Mouse (Mus musculus): ENCODE measurements around the gene Commd4. TPM values are rescaled to one million over a fixed set of nuclear protein-coding genes. Genes with fewer than 3 reads are reported as not detected.

Commd4 gene
- total and polyA plus RNA-seq, 2 experiments from 2014 or later, result 45.2 to 71.8 TPM

- H3K27ac ChIP-seq (ENCODE audit: low read depth), result no peak overlapping the region
- H3K36me3 ChIP-seq (replicated peaks; ENCODE audit: control insufficient read depth, insufficient read depth, low read length), result peaks cover 57% of the 10 kb centered on the region
- TF ChIP-seq CTCF (IDR thresholded peaks at IDR 0.05; ENCODE audit: low read depth) (no peak), EP300 (IDR thresholded peaks at IDR 0.05; ENCODE audit: low read depth) (no peak)
These were observed 16.4 kb downstream of the Commd4 start for GRCm38 (mm10) chr9:57141417-57142353.

GRCm38 (mm10) chr9:57139571-57139970 lies 18.6 kb downstream of the Commd4 start:
- DNase-seq (ENCODE audit: low spot score) (no peak), ATAC-seq (ENCODE audit: insufficient read depth, low read depth) (no peak)
- Histone ChIP-seq H3K4me3 (ENCODE audit: low read depth, low read length) (no peak overlapping the region), H3K36me3 (replicated peaks; ENCODE audit: control insufficient read depth, insufficient read depth, low read length) (peaks cover 77% of the 10 kb centered on the region), H3K9me3 (replicated peaks; ENCODE audit: control insufficient read depth, low read length) (no peaks in the 10 kb centered on the region), H3K27me3 (ENCODE audit: control insufficient read depth, insufficient read depth, low read length) (no peaks in the 10 kb centered on the region), H3K9ac (replicated peaks; ENCODE audit: low read depth, low read length) (no peak overlapping the region), H3K27ac (ENCODE audit: low read depth) (no peak overlapping the region), H3K4me2 (ENCODE audit: low read depth, low read length) (no peak overlapping the region), H3K4me1 (ENCODE audit: control insufficient read depth, insufficient read depth) (no peaks in the 10 kb centered on the region)
- WGBS, result 85% methylated on average over 5 of the region's 5 CpGs
- TF ChIP-seq EP300 (IDR thresholded peaks at IDR 0.05; ENCODE audit: low read depth) (no peak), CTCF (IDR thresholded peaks at IDR 0.05; ENCODE audit: low read depth) (no peak)

More at GRCm38 (mm10) chr9:57141417-57142353, 16.4 kb downstream of the Commd4 start:
- no peaks in the 10 kb centered on the region for H3K9me3 ChIP-seq (replicated peaks; ENCODE audit: control insufficient read depth, low read length)
- H3K27me3 ChIP-seq (ENCODE audit: control insufficient read depth, insufficient read depth, low read length), result no peaks in the 10 kb centered on the region
- DNase-seq (ENCODE audit: low spot score) (no peak), ATAC-seq (ENCODE audit: insufficient read depth, low read depth) (no peak)
- H3K4me3 ChIP-seq (ENCODE audit: low read depth, low read length), result no peak overlapping the region
- no peak overlapping the region for H3K4me2 ChIP-seq (ENCODE audit: low read depth, low read length)
- no peaks in the 10 kb centered on the region for H3K4me1 ChIP-seq (ENCODE audit: control insufficient read depth, insufficient read depth)
- 73% methylated on average over 17 of the region's 17 CpGs for WGBS
- H3K9ac ChIP-seq (replicated peaks; ENCODE audit: low read depth, low read length), result no peak overlapping the region

DNA sequence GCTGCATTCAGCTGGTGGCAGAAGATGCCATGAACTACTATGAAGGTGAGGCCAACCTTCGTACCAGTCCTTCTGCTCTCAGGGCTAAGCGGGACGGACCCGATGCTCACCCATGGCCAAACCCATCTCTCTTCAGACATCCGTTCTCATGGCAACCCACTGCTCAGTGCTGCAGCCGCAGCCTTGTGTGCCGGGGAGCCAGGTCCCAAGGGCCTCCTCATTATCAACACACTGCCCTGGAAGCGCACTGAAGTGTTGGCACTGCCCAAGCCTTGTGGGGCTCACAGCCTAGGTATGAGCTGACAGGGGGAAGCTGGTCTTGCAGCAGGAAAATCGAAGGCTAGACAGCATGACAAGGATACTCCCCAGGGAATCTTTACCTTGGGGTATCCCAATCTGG lies 19.0 kb downstream of the Commd4 start:
- no peak overlapping the region for H3K9ac ChIP-seq (replicated peaks; ENCODE audit: low read depth, low read length)
- DNase-seq (ENCODE audit: low spot score) (no peak), ATAC-seq (ENCODE audit: insufficient read depth, low read depth) (no peak)
- no peaks in the 10 kb centered on the region for H3K27me3 ChIP-seq (ENCODE audit: control insufficient read depth, insufficient read depth, low read length)
- no peaks in the 10 kb centered on the region for H3K9me3 ChIP-seq (replicated peaks; ENCODE audit: control insufficient read depth, low read length)
- no peak overlapping the region for H3K4me2 ChIP-seq (ENCODE audit: low read depth, low read length)
- peaks cover 82% of the 10 kb centered on the region for H3K36me3 ChIP-seq (replicated peaks; ENCODE audit: control insufficient read depth, insufficient read depth, low read length)
- WGBS, result 83% methylated on average over 9 of the region's 9 CpGs
- H3K4me3 ChIP-seq (ENCODE audit: low read depth, low read length), result no peak overlapping the region
- TF ChIP-seq EP300 (IDR thresholded peaks at IDR 0.05; ENCODE audit: low read depth) (no peak), CTCF (IDR thresholded peaks at IDR 0.05; ENCODE audit: low read depth) (no peak)
- H3K4me1 ChIP-seq (ENCODE audit: control insufficient read depth, insufficient read depth), result no peaks in the 10 kb centered on the region
- no peak overlapping the region for H3K27ac ChIP-seq (ENCODE audit: low read depth)

GRCm38 (mm10) chr9:57138507-57138906 lies 19.6 kb downstream of the Commd4 start:
- no peak overlapping the region for H3K9ac ChIP-seq (replicated peaks; ENCODE audit: low read depth, low read length)
- no peak overlapping the region for H3K4me3 ChIP-seq (ENCODE audit: low read depth, low read length)
- TF ChIP-seq CTCF (IDR thresholded peaks at IDR 0.05; ENCODE audit: low read depth) (no peak), EP300 (IDR thresholded peaks at IDR 0.05; ENCODE audit: low read depth) (no peak)
- H3K27me3 ChIP-seq (ENCODE audit: control insufficient read depth, insufficient read depth, low read length), result no peaks in the 10 kb centered on the region
- H3K4me1 ChIP-seq (ENCODE audit: control insufficient read depth, insufficient read depth), result no peaks in the 10 kb centered on the region
- WGBS, result 92% methylated on average over 6 of the region's 6 CpGs
- peaks cover 83% of the 10 kb centered on the region for H3K36me3 ChIP-seq (replicated peaks; ENCODE audit: control insufficient read depth, insufficient read depth, low read length)
- no peak for DNase-seq (ENCODE audit: low spot score)
- H3K4me2 ChIP-seq (ENCODE audit: low read depth, low read length), result no peak overlapping the region
- no peaks in the 10 kb centered on the region for H3K9me3 ChIP-seq (replicated peaks; ENCODE audit: control insufficient read depth, low read length)
- no peak for ATAC-seq (ENCODE audit: insufficient read depth, low read depth)
- no peak overlapping the region for H3K27ac ChIP-seq (ENCODE audit: low read depth)

DNA sequence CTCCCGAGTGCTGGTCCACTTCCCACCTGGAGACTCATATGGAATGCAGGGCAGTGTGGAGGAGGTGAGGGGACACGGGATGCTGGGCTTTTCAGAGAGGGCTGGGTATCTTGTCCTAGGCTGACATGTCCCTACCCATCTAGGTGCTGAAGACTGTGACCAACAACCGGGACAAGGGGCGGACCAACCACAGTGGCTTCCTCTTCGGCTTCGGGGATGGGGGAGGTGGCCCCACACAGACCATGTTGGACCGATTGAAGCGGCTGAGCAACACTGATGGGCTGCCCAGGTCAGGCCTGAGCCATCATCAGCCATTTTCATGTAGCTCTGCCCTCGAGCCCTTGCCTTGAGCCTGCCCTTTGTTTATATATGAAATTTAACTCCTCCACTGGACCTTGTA lies 20.4 kb downstream of the Commd4 start:
- H3K9ac ChIP-seq (replicated peaks; ENCODE audit: low read depth, low read length), result no peak overlapping the region
- H3K4me2 ChIP-seq (ENCODE audit: low read depth, low read length), result no peak overlapping the region

More for the DNA sequence above, 20.4 kb downstream of the Commd4 start:
- Histone ChIP-seq H3K9me3 (replicated peaks; ENCODE audit: control insufficient read depth, low read length) (no peaks in the 10 kb centered on the region), H3K27me3 (ENCODE audit: control insufficient read depth, insufficient read depth, low read length) (no peaks in the 10 kb centered on the region), H3K4me1 (ENCODE audit: control insufficient read depth, insufficient read depth) (no peaks in the 10 kb centered on the region), H3K4me3 (ENCODE audit: low read depth, low read length) (no peak overlapping the region), H3K36me3 (replicated peaks; ENCODE audit: control insufficient read depth, insufficient read depth, low read length) (peaks cover 79% of the 10 kb centered on the region), H3K27ac (ENCODE audit: low read depth) (no peak overlapping the region)
- no peak for ATAC-seq (ENCODE audit: insufficient read depth, low read depth)
- 83% methylated on average over 9 of the region's 9 CpGs for WGBS
- TF ChIP-seq EP300 (IDR thresholded peaks at IDR 0.05; ENCODE audit: low read depth), result no peak
- DNase-seq (ENCODE audit: low spot score), result no peak
